Mouse (Mus musculus) urinary bladder, postnatal 10 days (tissue): Measurements from ENCODE around the gene Amd1.
"Not testable (repeated sequence)": the region's sequence is repeated elsewhere in the genome, so short reads cannot be mapped to it uniquely, and the experiment has no call there.

ENCODE experiments used
- DNase-seq: peaks from one replicate; pipeline ENCODE4 v3.0.0; 2022; ENCODE audit warnings: low spot score

Amd1 gene

GRCm38 (mm10) chr10:40301181-40302075 lies 558 bp downstream of the Amd1 start:
- DNase-seq, result not testable (repeated sequence)

GRCm38 (mm10) chr10:40300648-40301171 lies 1.3 kb downstream of the Amd1 start:
- peak; percentile 46 for DNase-seq

- no peak for DNase-seq
These were observed 9.3 kb downstream of the Amd1 start for GRCm38 (mm10) chr10:40292640-40293039.

- no peak for DNase-seq
These were observed 15.2 kb downstream of the Amd1 start for GRCm38 (mm10) chr10:40286767-40287166.

GRCm38 (mm10) chr10:40285571-40285970 lies 16.4 kb downstream of the Amd1 start:
- DNase-seq, result no peak

- no peak for DNase-seq
These were observed 17.0 kb downstream of the Amd1 start for GRCm38 (mm10) chr10:40284997-40285396.

- DNase-seq, result no peak
These were observed 17.7 kb downstream of the Amd1 start for GRCm38 (mm10) chr10:40284179-40284831.

- no peak for DNase-seq
These were observed 18.4 kb downstream of the Amd1 start for GRCm38 (mm10) chr10:40283636-40284035.

- DNase-seq, result no peak
These were observed 20.4 kb downstream of the Amd1 start for GRCm38 (mm10) chr10:40281565-40281964.

GRCm38 (mm10) chr10:40278317-40278716 lies 23.7 kb downstream of the Amd1 start:
- DNase-seq, result no peak

GRCm38 (mm10) chr10:40275991-40276390 lies 26.0 kb downstream of the Amd1 start:
- no peak for DNase-seq

GRCm38 (mm10) chr10:40273938-40274337 lies 28.0 kb downstream of the Amd1 start:
- no peak for DNase-seq

GRCm38 (mm10) chr10:40271216-40271615 lies 30.8 kb downstream of the Amd1 start:
- no peak for DNase-seq

GRCm38 (mm10) chr10:40264920-40265319 lies 37.1 kb downstream of the Amd1 start:
- no peak for DNase-seq

GRCm38 (mm10) chr10:40263691-40264090 lies 38.3 kb downstream of the Amd1 start:
- no peak for DNase-seq

GRCm38 (mm10) chr10:40262200-40262599 lies 39.8 kb downstream of the Amd1 start:
- no peak for DNase-seq

GRCm38 (mm10) chr10:40260305-40260704 lies 41.7 kb downstream of the Amd1 start:
- no peak for DNase-seq

GRCm38 (mm10) chr10:40259542-40259941 lies 42.4 kb downstream of the Amd1 start:
- DNase-seq, result no peak

- no peak for DNase-seq
These were observed 43.0 kb downstream of the Amd1 start for GRCm38 (mm10) chr10:40258976-40259375.

GRCm38 (mm10) chr10:40258401-40258966 lies 43.5 kb downstream of the Amd1 start:
- no peak for DNase-seq

- peak; percentile 77 for DNase-seq
These were observed 44.4 kb downstream of the Amd1 start, which contains the start of gene Gtf3c6 for GRCm38 (mm10) chr10:40257414-40258255. Gtf3c6 (minus strand) TSS chr10:40258108.

GRCm38 (mm10) chr10:40256716-40257115 lies 45.3 kb downstream of the Amd1 start:
- DNase-seq, result no peak
